Mouse (Mus musculus): ENCODE measurements around the gene Klrg2.

DNA sequence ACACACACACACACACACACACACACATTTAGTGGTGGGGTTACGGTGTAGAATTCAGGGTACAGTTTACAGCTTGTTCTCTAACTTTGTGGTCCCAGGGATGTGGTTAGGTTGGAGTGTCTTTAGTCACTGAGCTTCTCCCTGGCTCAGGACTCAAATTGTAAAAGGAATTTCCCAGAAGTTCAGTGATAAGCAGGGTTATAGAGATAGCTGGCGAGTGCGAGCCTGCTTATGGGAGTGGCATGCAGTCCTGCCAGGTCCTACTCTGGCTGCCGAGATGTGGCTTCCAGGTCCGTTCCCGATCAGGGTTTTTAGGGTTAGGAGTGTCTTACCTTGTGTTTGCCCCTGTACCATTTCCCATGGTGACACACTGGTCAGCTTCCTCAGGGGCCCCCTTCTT lies 39.2 kb upstream of the Klrg2 start:
- TF ChIP-seq CTCF (IDR thresholded peaks at IDR 0.05; ENCODE audit: low read depth) (no peak), EP300 (IDR thresholded peaks at IDR 0.05; ENCODE audit: low read depth) (no peak)
